Mouse (Mus musculus): Measurements from ENCODE around the gene RPS10-NUDT3. TPM values are rescaled to one million over a fixed set of nuclear protein-coding genes. Genes with fewer than 3 reads are reported as not detected.

Gene RPS10-NUDT3
- total and polyA plus RNA-seq, 2 experiments: not detected

GRCm38 (mm10) chr17:27622611-27623359 is 12.2 kb downstream of the RPS10-NUDT3 start:
- Histone ChIP-seq H3K27me3 (ENCODE audit: control insufficient read depth, insufficient read depth, low read length) (no peaks in the 10 kb centered on the region), H3K27ac (replicated peaks; ENCODE audit: insufficient read depth, low read depth, low read length) (peak overlapping the region; percentile 80), H3K4me3 (ENCODE audit: insufficient read depth, low read depth, low read length) (peak overlapping the region; percentile 94), H3K79me2 (ENCODE audit: control insufficient read depth, insufficient read depth, low read length) (peaks cover 39% of the 10 kb centered on the region), H3K9ac (ENCODE audit: low read depth, low read length) (peak overlapping the region; percentile 97), H3K36me3 (ENCODE audit: control insufficient read depth, insufficient read depth, low read length) (no peaks in the 10 kb centered on the region), H3K4me1 (ENCODE audit: control insufficient read depth, insufficient read depth, low read length) (peaks cover 10% of the 10 kb centered on the region)
- TF ChIP-seq POLR2A (IDR thresholded peaks at IDR 0.05; ENCODE audit: extremely low read depth, insufficient read depth, low read length): no peak
- TF ChIP-seq CTCF (IDR thresholded peaks at IDR 0.05; ENCODE audit: low read depth, low read length): no peak
- peak; percentile 45 for DNase-seq (ENCODE audit: extremely low read depth, low read depth, low spot score)
- under 1% methylated on average over 77 of the region's 80 CpGs for WGBS

GRCm38 (mm10) chr17:27621705-27622531 is 13.1 kb downstream of the RPS10-NUDT3 start:
- TF ChIP-seq CTCF (IDR thresholded peaks at IDR 0.05; ENCODE audit: low read depth, low read length): no peak
- TF ChIP-seq POLR2A (IDR thresholded peaks at IDR 0.05; ENCODE audit: extremely low read depth, insufficient read depth, low read length): no peak
- H3K9ac ChIP-seq (ENCODE audit: low read depth, low read length): peak overlapping the region; percentile 75
- H3K4me3 ChIP-seq (ENCODE audit: insufficient read depth, low read depth, low read length): peak overlapping the region; percentile 94
- DNase-seq (ENCODE audit: extremely low read depth, low read depth, low spot score): peak; percentile 47
- peak overlapping the region; percentile 59 for H3K27ac ChIP-seq (replicated peaks; ENCODE audit: insufficient read depth, low read depth, low read length)
- 6% methylated on average over 23 of the region's 23 CpGs for WGBS
- peaks cover 44% of the 10 kb centered on the region for H3K79me2 ChIP-seq (ENCODE audit: control insufficient read depth, insufficient read depth, low read length)
- no peaks in the 10 kb centered on the region for H3K36me3 ChIP-seq (ENCODE audit: control insufficient read depth, insufficient read depth, low read length)
- no peaks in the 10 kb centered on the region for H3K27me3 ChIP-seq (ENCODE audit: control insufficient read depth, insufficient read depth, low read length)
- H3K4me1 ChIP-seq (ENCODE audit: control insufficient read depth, insufficient read depth, low read length): peaks cover 10% of the 10 kb centered on the region

- no peak overlapping the region for H3K9ac ChIP-seq (ENCODE audit: low read depth, low read length)
- no peak for TF ChIP-seq CTCF (IDR thresholded peaks at IDR 0.05; ENCODE audit: low read depth, low read length)
- no peak overlapping the region for H3K4me3 ChIP-seq (ENCODE audit: insufficient read depth, low read depth, low read length)
- H3K4me1 ChIP-seq (ENCODE audit: control insufficient read depth, insufficient read depth, low read length): peaks cover 8% of the 10 kb centered on the region
- H3K27me3 ChIP-seq (ENCODE audit: control insufficient read depth, insufficient read depth, low read length): no peaks in the 10 kb centered on the region
- WGBS: 42% methylated on average over 8 of the region's 8 CpGs
- H3K36me3 ChIP-seq (ENCODE audit: control insufficient read depth, insufficient read depth, low read length): no peaks in the 10 kb centered on the region
- H3K79me2 ChIP-seq (ENCODE audit: control insufficient read depth, insufficient read depth, low read length): peaks cover 50% of the 10 kb centered on the region
- no peak for DNase-seq (ENCODE audit: extremely low read depth, low read depth, low spot score)
- H3K27ac ChIP-seq (replicated peaks; ENCODE audit: insufficient read depth, low read depth, low read length): no peak overlapping the region
Measured at GRCm38 (mm10) chr17:27621161-27621560, 13.9 kb downstream of the RPS10-NUDT3 start.

GRCm38 (mm10) chr17:27615388-27615787 is 19.6 kb downstream of the RPS10-NUDT3 start:
- TF ChIP-seq CTCF (IDR thresholded peaks at IDR 0.05; ENCODE audit: low read depth, low read length) (no peak), POLR2A (IDR thresholded peaks at IDR 0.05; ENCODE audit: extremely low read depth, insufficient read depth, low read length) (no peak)
- no peak for DNase-seq (ENCODE audit: extremely low read depth, low read depth, low spot score)

GRCm38 (mm10) chr17:27613016-27613415 is 22.0 kb downstream of the RPS10-NUDT3 start:
- H3K27ac ChIP-seq (replicated peaks; ENCODE audit: insufficient read depth, low read depth, low read length): no peak overlapping the region
- TF ChIP-seq POLR2A (IDR thresholded peaks at IDR 0.05; ENCODE audit: extremely low read depth, insufficient read depth, low read length) (no peak), CTCF (IDR thresholded peaks at IDR 0.05; ENCODE audit: low read depth, low read length) (no peak)
- peaks cover 73% of the 10 kb centered on the region for H3K79me2 ChIP-seq (ENCODE audit: control insufficient read depth, insufficient read depth, low read length)
- H3K27me3 ChIP-seq (ENCODE audit: control insufficient read depth, insufficient read depth, low read length): no peaks in the 10 kb centered on the region
- no peak for DNase-seq (ENCODE audit: extremely low read depth, low read depth, low spot score)
- H3K4me1 ChIP-seq (ENCODE audit: control insufficient read depth, insufficient read depth, low read length): peaks cover 8% of the 10 kb centered on the region
- no peak overlapping the region for H3K4me3 ChIP-seq (ENCODE audit: insufficient read depth, low read depth, low read length)
- WGBS: 63% methylated on average over 4 of the region's 4 CpGs
- H3K9ac ChIP-seq (ENCODE audit: low read depth, low read length): no peak overlapping the region
- no peaks in the 10 kb centered on the region for H3K36me3 ChIP-seq (ENCODE audit: control insufficient read depth, insufficient read depth, low read length)

More at GRCm38 (mm10) chr17:27615388-27615787, 19.6 kb downstream of the RPS10-NUDT3 start:
- Histone ChIP-seq H3K4me1 (ENCODE audit: control insufficient read depth, insufficient read depth, low read length) (peaks cover 6% of the 10 kb centered on the region), H3K9ac (ENCODE audit: low read depth, low read length) (no peak overlapping the region), H3K27ac (replicated peaks; ENCODE audit: insufficient read depth, low read depth, low read length) (no peak overlapping the region), H3K4me3 (ENCODE audit: insufficient read depth, low read depth, low read length) (no peak overlapping the region), H3K79me2 (ENCODE audit: control insufficient read depth, insufficient read depth, low read length) (peaks cover 78% of the 10 kb centered on the region), H3K27me3 (ENCODE audit: control insufficient read depth, insufficient read depth, low read length) (no peaks in the 10 kb centered on the region), H3K36me3 (ENCODE audit: control insufficient read depth, insufficient read depth, low read length) (no peaks in the 10 kb centered on the region)
- WGBS: 79% methylated on average over 7 of the region's 7 CpGs
